Mouse (Mus musculus) midbrain, embryonic 13.5 days (tissue): Measurements from ENCODE around the gene Gsk3a. TPM values are rescaled to one million over a fixed set of nuclear protein-coding genes. Genes with fewer than 3 reads are reported as not detected.
A peak's percentile ranks its signal among the peaks of the same experiment; 100 is the strongest.

Source experiments
- ATAC-seq: fragments of 200-750 bp; cut with Nextera tagmentation; 2 replicates; pipeline ENCODE4 v1.8.0; 2017; ENCODE audit warnings: mild to moderate bottlenecking, moderate TSS enrichment, moderate library complexity
- H3K27ac ChIP-seq: fragments of 300-500 bp; sonication (generic); 2 replicates; pipeline ENCODE4 v1.5.1; 2015; ENCODE audit warnings: inconsistent platforms, mild to moderate bottlenecking, moderate library complexity
- H3K27me3 ChIP-seq: fragments of 300-500 bp; sonication (generic); 2 replicates; pipeline ENCODE4 v1.6.1; 2015; ENCODE audit warnings: mild to moderate bottlenecking, inconsistent platforms
- H3K36me3 ChIP-seq: fragments of 300-500 bp; sonication (generic); 2 replicates; pipeline ENCODE4 v1.6.1; 2015; ENCODE audit warnings: mild to moderate bottlenecking, inconsistent platforms
- H3K4me1 ChIP-seq: fragments of 300-500 bp; sonication (generic); replicated peaks from 2 replicates; pipeline ENCODE4 v1.6.1; 2015; ENCODE audit warnings: inconsistent platforms
- H3K4me2 ChIP-seq: fragments of 300-500 bp; sonication (generic); replicated peaks from 2 replicates; pipeline ENCODE4 v1.6.1; 2015; ENCODE audit warnings: moderate library complexity, mild to moderate bottlenecking, inconsistent platforms
- H3K4me3 ChIP-seq: fragments of 300-500 bp; sonication (generic); replicated peaks from 2 replicates; pipeline ENCODE4 v1.5.1; 2015; ENCODE audit warnings: mild to moderate bottlenecking, inconsistent platforms
- H3K9ac ChIP-seq: fragments of 300-500 bp; sonication (generic); replicated peaks from 2 replicates; pipeline ENCODE4 v1.6.1; 2015; ENCODE audit warnings: mild to moderate bottlenecking, inconsistent platforms
- H3K9me3 ChIP-seq: fragments of 300-500 bp; sonication (generic); 2 replicates; pipeline ENCODE4 v1.6.1; 2016; ENCODE audit warnings: mild to moderate bottlenecking, inconsistent platforms
- WGBS: fragments of 180-500 bp; shearing (Covaris S2); methylation state at CpG from one replicate; pipeline ENCODE4 v1.1.7; 2015; 5-methylcytosine and 5-hydroxymethylcytosine counted together
- microRNA-seq: library from miRNA; unstranded; fragments of <30 nt; microRNA quantifications from one replicate; pipeline ENCODE4, GENCODE M21; 2016
- polyA plus RNA-seq: library from polyadenylated mRNA; unstranded; fragments of >200 nt; fragmentation: Nextera tagmentation; extraction: Ambion mirVana; gene quantifications from 2 replicates; pipeline ENCODE4 v1.2.1, GENCODE M21; 2015

The Gsk3a gene
- polyA plus RNA-seq, 1 experiment from 2014 or later: 15.9 TPM

DNA sequence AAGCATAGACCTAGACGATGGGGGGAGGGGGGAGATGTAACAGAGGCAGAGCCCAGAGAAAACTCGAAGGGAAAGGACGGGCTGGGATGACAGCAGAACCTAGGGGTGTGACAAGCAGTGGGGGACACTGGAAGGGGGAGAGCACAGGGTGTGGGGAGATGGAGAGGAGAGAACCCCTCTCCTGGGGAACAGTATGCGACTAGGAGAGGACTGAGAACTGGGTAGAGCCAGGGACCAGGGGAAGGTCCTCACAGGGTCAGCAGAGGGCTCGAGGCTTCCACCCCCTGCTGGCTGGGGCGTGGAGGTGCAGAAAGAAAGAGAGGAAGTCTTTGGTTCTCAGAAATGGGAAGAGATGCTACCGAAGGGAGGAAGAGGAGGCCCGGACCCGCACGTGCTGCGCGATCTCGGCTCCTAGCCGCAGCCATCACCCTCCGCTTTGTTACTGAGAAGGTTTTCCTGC lies 56.3 kb downstream of the Gsk3a start:
- no peaks in the 10 kb centered on the region for H3K9me3 ChIP-seq
- H3K36me3 ChIP-seq: no peaks in the 10 kb centered on the region
- H3K4me2 ChIP-seq: peak overlapping the region; percentile 83
- H3K27ac ChIP-seq: 0 out of 2 replicates have a peak overlapping the region, but pooled peaks have one; percentile 19
- peaks cover 46% of the 10 kb centered on the region for H3K27me3 ChIP-seq
- H3K4me1 ChIP-seq: peaks cover 44% of the 10 kb centered on the region
- H3K9ac ChIP-seq: peak overlapping the region; percentile 44
- H3K4me3 ChIP-seq: peak overlapping the region; percentile 28
- under 1% methylated on average over 15 of the region's 15 CpGs for WGBS
- ATAC-seq: no peak

DNA sequence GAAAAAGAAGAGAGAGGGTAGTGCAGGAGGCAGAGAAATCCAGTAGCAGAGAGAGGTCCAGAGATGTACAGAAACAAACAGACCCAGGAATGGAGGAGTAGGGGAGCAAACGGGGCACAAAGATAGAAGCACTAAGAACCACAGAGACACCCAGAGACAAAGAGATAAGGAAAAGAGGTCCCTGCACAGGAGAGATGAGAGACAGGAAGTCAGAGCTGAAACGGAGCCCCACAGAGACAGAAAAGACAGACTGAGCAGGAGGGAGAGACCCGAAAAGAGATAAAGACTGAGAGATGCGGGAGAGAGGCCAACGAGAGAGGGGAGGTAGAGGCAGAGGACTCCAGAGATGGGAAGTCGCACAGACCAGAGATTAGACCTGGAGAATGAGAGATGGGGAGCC lies 57.1 kb downstream of the Gsk3a start:
- Histone ChIP-seq H3K27ac (peak overlapping the region; percentile 99), H3K27me3 (peaks cover 46% of the 10 kb centered on the region)
- ATAC-seq: no peak

DNA sequence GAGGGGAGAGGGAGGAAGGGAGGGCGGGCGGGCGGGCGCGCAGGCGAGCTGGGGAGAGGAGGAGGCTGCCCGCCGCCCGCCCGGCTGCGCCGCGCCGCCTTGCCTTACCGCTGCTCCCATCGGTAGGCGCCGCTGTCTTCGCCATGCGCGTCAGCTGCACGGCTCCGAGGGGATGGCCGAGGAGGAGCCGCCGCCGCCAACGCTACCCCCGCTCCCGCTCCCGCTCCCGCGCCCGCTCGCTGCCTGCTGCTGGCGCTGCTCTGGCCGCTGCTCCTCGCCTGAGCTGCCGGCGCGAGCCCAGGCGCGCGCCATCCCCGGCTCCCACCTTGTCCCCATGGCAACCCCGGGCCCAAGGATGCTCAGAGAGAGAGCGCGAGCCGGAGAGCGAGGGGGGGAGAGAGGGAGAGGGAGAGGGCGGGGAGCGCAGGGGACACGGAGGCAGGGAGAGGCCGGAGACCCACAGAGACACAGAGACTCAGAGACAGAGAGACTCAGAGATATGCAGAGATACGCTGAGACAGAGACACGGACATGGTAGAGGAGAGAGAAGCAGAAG lies 58.0 kb downstream of the Gsk3a start, which contains the start of gene Pou2f2:
Gene Pou2f2 (minus strand): TSS at position 121 of the 556 bp plus-strand sequence.
- Histone ChIP-seq H3K36me3 (no peaks in the 10 kb centered on the region), H3K9me3 (no peaks in the 10 kb centered on the region), H3K4me1 (peaks cover 61% of the 10 kb centered on the region), H3K9ac (peak within 1 kb of the TSS; percentile 97), H3K4me2 (peak within 1 kb of the TSS; percentile 83), H3K27me3 (peaks cover 46% of the 10 kb centered on the region), H3K27ac (peak within 1 kb of the TSS; percentile 99), H3K4me3 (peak within 1 kb of the TSS; percentile 72)
- ATAC-seq: peak; percentile 94
- under 1% methylated on average over 43 of the region's 56 CpGs for WGBS

More for the DNA sequence above, 57.1 kb downstream of the Gsk3a start:
- Histone ChIP-seq H3K4me1 (peaks cover 52% of the 10 kb centered on the region), H3K4me3 (peak overlapping the region; percentile 72), H3K9me3 (no peaks in the 10 kb centered on the region), H3K4me2 (peak overlapping the region; percentile 83), H3K9ac (peak overlapping the region; percentile 97), H3K36me3 (no peaks in the 10 kb centered on the region)
- 3% methylated on average over 6 of the region's 6 CpGs for whole genome bisulfite sequencing

DNA sequence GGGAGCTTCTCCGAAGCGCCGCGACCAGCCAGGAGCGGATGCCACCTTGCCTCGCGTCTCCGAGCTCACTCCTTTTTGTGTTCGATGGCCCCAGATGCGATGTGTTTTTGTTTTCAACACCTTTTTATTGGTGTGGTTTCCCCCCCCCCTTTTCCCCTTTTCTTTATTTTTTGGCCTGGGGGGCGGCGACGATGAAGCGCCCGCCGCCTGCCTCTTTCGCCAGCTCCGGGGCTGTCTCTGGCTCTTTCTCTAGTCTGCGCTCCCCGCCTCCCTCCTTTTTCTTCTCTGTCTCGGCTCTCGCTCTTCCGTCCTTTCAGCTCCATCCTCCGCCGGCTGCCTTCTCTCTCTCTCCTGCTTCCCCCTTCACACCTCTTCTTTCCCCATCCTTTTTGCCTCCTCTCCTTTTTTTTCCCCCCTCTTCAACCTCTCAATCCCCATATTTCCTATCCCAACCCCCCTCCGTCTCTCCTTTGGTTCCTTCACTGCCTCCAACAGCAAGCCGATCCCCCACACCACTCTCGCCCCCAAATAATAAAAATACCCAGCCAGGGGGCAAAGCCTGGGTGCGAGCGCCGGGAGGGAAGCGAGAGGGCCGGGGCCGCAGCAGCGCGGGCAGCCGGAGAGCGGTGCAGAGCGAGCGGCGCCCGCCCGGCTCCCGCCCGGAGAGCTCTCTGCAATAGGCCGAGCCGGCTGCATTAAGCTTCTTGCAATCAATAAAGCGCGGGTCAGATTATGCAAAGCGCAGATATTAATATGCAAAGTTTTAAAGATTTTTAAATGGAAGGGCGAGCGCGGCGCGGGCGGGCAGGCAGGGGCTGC lies 58.7 kb downstream of the Gsk3a start:
- Histone ChIP-seq H3K27me3 (peaks cover 40% of the 10 kb centered on the region), H3K9ac (peak overlapping the region; percentile 97), H3K27ac (peak overlapping the region; percentile 99), H3K9me3 (no peaks in the 10 kb centered on the region), H3K4me1 (peaks cover 68% of the 10 kb centered on the region), H3K4me2 (peak overlapping the region; percentile 83), H3K36me3 (no peaks in the 10 kb centered on the region), H3K4me3 (peak overlapping the region; percentile 72)
- WGBS: under 1% methylated on average over 56 of the region's 56 CpGs
- ATAC-seq: peak; percentile 85

DNA sequence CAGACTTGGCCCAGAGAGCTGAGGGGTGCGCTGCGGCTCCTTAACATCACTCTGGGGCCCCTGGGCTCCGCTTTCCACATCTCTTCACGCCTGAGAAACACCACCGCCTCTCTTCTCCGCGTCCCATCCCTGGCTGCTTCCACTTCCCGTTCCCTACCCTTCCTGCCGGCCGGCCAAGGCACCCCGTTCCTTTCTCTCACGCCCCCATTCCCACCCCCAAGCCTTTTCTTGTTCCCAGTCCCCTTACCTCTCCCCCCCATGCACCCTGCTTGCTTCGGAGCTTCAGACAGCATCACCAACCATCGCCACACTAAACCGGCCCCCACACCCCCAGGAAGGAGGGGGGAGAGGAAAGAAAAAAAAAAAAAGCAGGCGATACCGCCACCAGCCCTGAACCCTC lies 59.3 kb downstream of the Gsk3a start:
- peaks cover 74% of the 10 kb centered on the region for H3K4me1 ChIP-seq
- peak overlapping the region; percentile 97 for H3K9ac ChIP-seq

More for the DNA sequence above, 59.3 kb downstream of the Gsk3a start:
- Histone ChIP-seq H3K36me3 (no peaks in the 10 kb centered on the region), H3K27ac (peak overlapping the region; percentile 99), H3K4me3 (peak overlapping the region; percentile 72), H3K27me3 (peaks cover 33% of the 10 kb centered on the region), H3K4me2 (peak overlapping the region; percentile 83), H3K9me3 (no peaks in the 10 kb centered on the region)
- ATAC-seq: no peak
- WGBS: 0% methylated on average over 17 of the region's 17 CpGs

Small RNA genes lying within 50 kb of the gene (microRNA-seq; reads per million reads assigned to microRNA genes)
- gene Mir7048: not detected

Other genes with a start within 250 kb of the Gsk3a start
- 189 and 195 TPM in 2 replicates for gene Atp1a3, start 231.9 kb downstream of the Gsk3a start, polyA plus RNA-seq
- 14.0 and 19.4 TPM in 2 replicates for gene Grik5, start 165.5 kb downstream of the Gsk3a start, polyA plus RNA-seq
- gene Zfp574, start 165.3 kb downstream of the Gsk3a start, polyA plus RNA-seq: 36.1 and 36.4 TPM in 2 replicates
- gene Pou2f2, start 58.1 kb downstream of the Gsk3a start, polyA plus RNA-seq: 56.2 and 62.0 TPM in 2 replicates
- 12.5 and 13.3 TPM in 2 replicates for gene Dedd2, start 17.2 kb downstream of the Gsk3a start, polyA plus RNA-seq
- gene Zfp526, start 16.4 kb downstream of the Gsk3a start, polyA plus RNA-seq: 2.2 and 2.6 TPM in 2 replicates
- 4.4 and 5.7 TPM in 2 replicates for gene Erf, start 12.9 kb upstream of the Gsk3a start, polyA plus RNA-seq
- gene Cic, start 29.9 kb upstream of the Gsk3a start, polyA plus RNA-seq: 37.6 and 44.2 TPM in 2 replicates
- 665 and 668 TPM in 2 replicates for gene Pafah1b3, start 60.1 kb upstream of the Gsk3a start, polyA plus RNA-seq
- 2.1 and 3.1 TPM in 2 replicates for gene Prr19, start 63.6 kb upstream of the Gsk3a start, polyA plus RNA-seq
- 41.1 and 47.1 TPM in 2 replicates for gene Tmem145, start 68.3 kb upstream of the Gsk3a start, polyA plus RNA-seq
- 18.9 and 19.8 TPM in 2 replicates for gene Megf8, start 79.3 kb upstream of the Gsk3a start, polyA plus RNA-seq
- 0.32 TPM in 1 of 2 replicates, not detected in the other for gene Cnfn, start 131.9 kb upstream of the Gsk3a start, polyA plus RNA-seq
- gene Lipe, start 160.9 kb upstream of the Gsk3a start, polyA plus RNA-seq: 8.4 and 9.9 TPM in 2 replicates
- gene Cxcl17, start 175.0 kb upstream of the Gsk3a start, polyA plus RNA-seq: 0.51 and 0.73 TPM in 2 replicates
- 0.34 and 0.43 TPM in 2 replicates for gene Ceacam1, start 239.8 kb upstream of the Gsk3a start, polyA plus RNA-seq